Mouse (Mus musculus) midbrain, embryonic 13.5 days (tissue): ENCODE data around the gene Ddx25. TPM values are rescaled to one million over a fixed set of nuclear protein-coding genes. Genes with fewer than 3 reads are reported as not detected.

Experiments
- ATAC-seq: fragments of 200-750 bp; cut with Nextera tagmentation; 2 replicates; pipeline ENCODE4 v1.8.0; 2017; ENCODE audit warnings: mild to moderate bottlenecking, moderate TSS enrichment, moderate library complexity
- H3K27ac ChIP-seq: fragments of 300-500 bp; sonication (generic); 2 replicates; pipeline ENCODE4 v1.5.1; 2015; ENCODE audit warnings: inconsistent platforms, mild to moderate bottlenecking, moderate library complexity
- H3K27me3 ChIP-seq: fragments of 300-500 bp; sonication (generic); 2 replicates; pipeline ENCODE4 v1.6.1; 2015; ENCODE audit warnings: mild to moderate bottlenecking, inconsistent platforms
- H3K36me3 ChIP-seq: fragments of 300-500 bp; sonication (generic); 2 replicates; pipeline ENCODE4 v1.6.1; 2015; ENCODE audit warnings: mild to moderate bottlenecking, inconsistent platforms
- H3K4me1 ChIP-seq: fragments of 300-500 bp; sonication (generic); replicated peaks from 2 replicates; pipeline ENCODE4 v1.6.1; 2015; ENCODE audit warnings: inconsistent platforms
- H3K4me2 ChIP-seq: fragments of 300-500 bp; sonication (generic); replicated peaks from 2 replicates; pipeline ENCODE4 v1.6.1; 2015; ENCODE audit warnings: moderate library complexity, mild to moderate bottlenecking, inconsistent platforms
- H3K4me3 ChIP-seq: fragments of 300-500 bp; sonication (generic); replicated peaks from 2 replicates; pipeline ENCODE4 v1.5.1; 2015; ENCODE audit warnings: mild to moderate bottlenecking, inconsistent platforms
- H3K9ac ChIP-seq: fragments of 300-500 bp; sonication (generic); replicated peaks from 2 replicates; pipeline ENCODE4 v1.6.1; 2015; ENCODE audit warnings: mild to moderate bottlenecking, inconsistent platforms
- H3K9me3 ChIP-seq: fragments of 300-500 bp; sonication (generic); 2 replicates; pipeline ENCODE4 v1.6.1; 2016; ENCODE audit warnings: mild to moderate bottlenecking, inconsistent platforms
- WGBS: fragments of 180-500 bp; shearing (Covaris S2); methylation state at CpG from one replicate; pipeline ENCODE4 v1.1.7; 2015; 5-methylcytosine and 5-hydroxymethylcytosine counted together
- polyA plus RNA-seq: library from polyadenylated mRNA; unstranded; fragments of >200 nt; fragmentation: Nextera tagmentation; extraction: Ambion mirVana; gene quantifications from 2 replicates; pipeline ENCODE4 v1.2.1, GENCODE M21; 2015

Gene Ddx25
- polyA plus RNA-seq: 18.2 and 19.1 TPM in 2 replicates

DNA sequence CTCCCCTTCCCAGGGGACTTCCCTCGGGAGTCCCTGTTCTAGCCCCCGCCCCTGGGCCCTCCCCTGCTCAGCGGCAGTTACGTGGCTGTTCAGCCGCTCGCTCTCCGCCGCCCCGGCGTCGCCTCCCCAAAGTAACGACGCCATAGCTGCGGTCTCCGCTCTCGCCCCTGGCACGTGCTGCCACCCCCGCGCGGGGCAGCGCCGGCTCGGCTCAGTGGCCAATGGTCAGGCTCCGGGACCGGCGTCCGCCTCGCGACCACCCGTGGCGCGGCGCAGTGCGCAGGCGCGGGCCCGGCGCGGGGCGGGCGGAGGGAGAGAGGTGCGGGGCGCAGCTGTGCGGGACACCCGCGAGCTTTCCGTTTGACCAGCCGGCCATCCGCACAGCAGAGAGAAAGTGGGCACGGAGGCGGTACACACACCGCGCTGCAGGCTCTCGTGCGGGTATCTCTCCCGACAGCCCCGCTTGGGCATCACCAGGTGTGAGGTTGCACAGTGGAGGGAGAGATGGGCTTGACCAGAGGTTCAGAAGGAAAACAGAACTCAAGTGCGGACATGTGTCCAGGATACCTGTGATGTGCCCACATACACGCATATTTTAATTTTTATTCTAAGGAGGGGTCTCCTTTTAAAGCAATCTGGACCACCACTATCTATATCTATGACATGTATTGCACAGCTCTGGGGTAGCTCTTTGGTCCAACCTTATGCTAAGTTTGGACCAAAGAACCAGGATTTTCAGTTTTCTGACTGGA lies at the start of gene Ddx25, which contains the start of gene Pus3:
TSS of gene Ddx25 (minus strand) at position 272 of the 752 bp plus-strand sequence.
TSS of gene Pus3 (plus strand) at position 339 of the 752 bp plus-strand sequence.
- Histone ChIP-seq H3K4me1 (peaks cover 27% of the 10 kb centered on the region), H3K4me3 (peak within 1 kb of the TSS; percentile 66), H3K4me2 (peak within 1 kb of the TSS; percentile 84), H3K27ac (peak within 1 kb of the TSS; percentile 74), H3K9ac (peak within 1 kb of the TSS; percentile 74), H3K27me3 (peaks cover 14% of the 10 kb centered on the region; the same call in 1 of the 2 replicates), H3K36me3 (peaks cover 22% of the 10 kb centered on the region), H3K9me3 (no peaks in the 10 kb centered on the region)
- ATAC-seq: peak; percentile 89
- WGBS: under 1% methylated on average over 56 of the region's 59 CpGs

DNA sequence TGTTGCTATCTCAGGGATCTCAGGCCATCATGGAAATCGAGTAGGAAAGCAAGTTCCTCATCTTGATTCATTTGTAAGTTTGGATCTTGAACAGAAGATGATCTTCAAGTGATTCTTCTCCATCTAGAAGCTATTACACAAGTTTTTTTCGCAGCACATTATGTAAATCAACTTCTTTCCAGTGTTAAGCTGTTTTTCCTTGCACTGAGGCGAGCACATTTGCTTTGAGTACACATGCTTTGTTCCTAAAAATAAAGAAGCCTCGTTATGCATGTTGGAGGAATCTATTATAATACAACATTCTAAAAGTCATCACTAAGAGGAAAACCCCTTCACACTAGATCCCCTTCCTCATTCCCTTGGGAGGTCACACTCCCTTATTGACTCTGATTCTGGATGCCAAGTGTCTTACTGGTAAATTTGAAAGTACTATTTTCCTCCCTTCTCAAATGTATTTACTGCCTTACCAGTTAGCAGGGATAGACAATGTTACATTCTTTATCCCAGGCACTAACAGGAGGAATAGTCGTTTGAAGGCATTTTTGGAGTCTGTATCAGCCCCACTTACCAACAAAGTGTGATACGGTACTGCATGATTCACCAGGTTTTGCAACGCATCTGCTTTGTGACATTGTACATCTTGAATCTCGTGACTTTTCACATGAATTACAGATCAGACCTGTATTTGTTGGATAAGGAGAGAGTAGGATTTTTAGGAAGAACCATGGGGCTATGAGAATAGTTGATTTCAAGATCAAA lies 49.5 kb upstream of the Ddx25 start:
- Histone ChIP-seq H3K27me3 (no peaks in the 10 kb centered on the region), H3K4me2 (no peak overlapping the region), H3K9me3 (no peaks in the 10 kb centered on the region), H3K4me1 (no peaks in the 10 kb centered on the region), H3K36me3 (no peaks in the 10 kb centered on the region), H3K4me3 (no peak overlapping the region), H3K27ac (no peak overlapping the region), H3K9ac (no peak overlapping the region)
- 70% methylated on average over 8 of the region's 8 CpGs for WGBS
- ATAC-seq: no peak

DNA sequence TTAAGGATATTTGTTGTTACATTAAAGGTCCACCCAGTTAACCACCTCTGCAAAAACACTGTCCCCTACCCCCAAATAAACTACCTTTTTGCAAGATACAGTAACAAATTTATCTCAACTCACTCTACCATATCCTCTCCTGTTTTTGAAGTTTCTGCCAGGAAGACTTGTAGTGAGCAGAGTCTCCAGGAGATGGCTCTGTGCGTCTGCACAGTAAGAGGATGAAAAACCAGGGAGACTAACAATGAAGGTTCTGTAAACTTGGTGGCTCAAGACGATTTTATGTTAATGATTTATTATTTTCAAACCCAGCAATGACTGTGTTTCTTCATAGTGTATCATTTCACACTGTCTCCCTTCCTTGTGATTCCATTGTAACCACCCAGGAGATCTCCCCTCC lies 34.6 kb upstream of the Ddx25 start:
- H3K4me2 ChIP-seq: no peak overlapping the region
- no peaks in the 10 kb centered on the region for H3K9me3 ChIP-seq
- H3K36me3 ChIP-seq: no peaks in the 10 kb centered on the region
- H3K4me1 ChIP-seq: no peaks in the 10 kb centered on the region
- H3K9ac ChIP-seq: no peak overlapping the region
- no peak overlapping the region for H3K4me3 ChIP-seq
- H3K27me3 ChIP-seq: no peaks in the 10 kb centered on the region
- ATAC-seq: no peak
- 10% methylated on average over 2 of the region's 2 CpGs for WGBS
- no peak overlapping the region for H3K27ac ChIP-seq

DNA sequence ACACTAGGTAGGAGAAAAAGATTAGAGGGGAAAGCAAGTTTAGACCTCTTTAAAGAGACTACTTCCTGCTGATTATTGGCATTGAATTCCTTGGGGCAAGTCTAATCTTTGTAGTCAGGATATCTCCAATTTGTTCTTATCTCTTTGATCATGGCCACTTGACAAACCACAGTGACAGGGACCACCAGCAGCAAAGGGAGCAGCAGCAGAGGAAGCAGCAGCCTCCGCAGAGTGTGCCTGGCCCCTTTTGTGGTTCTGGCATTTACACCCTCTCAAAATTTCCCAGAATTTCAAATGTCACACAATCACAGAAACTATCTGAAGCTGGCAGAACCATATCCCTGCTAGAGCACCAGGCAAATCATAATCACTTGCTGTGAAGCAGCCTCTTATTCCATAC lies 29.3 kb upstream of the Ddx25 start:
- ATAC-seq: no peak
- H3K27ac ChIP-seq: no peak overlapping the region
- no peaks in the 10 kb centered on the region for H3K27me3 ChIP-seq
- 53% methylated on average over 1 of the region's 1 CpGs for WGBS
- no peaks in the 10 kb centered on the region for H3K4me1 ChIP-seq
- no peak overlapping the region for H3K4me2 ChIP-seq
- H3K36me3 ChIP-seq: no peaks in the 10 kb centered on the region
- no peak overlapping the region for H3K9ac ChIP-seq
- H3K9me3 ChIP-seq: no peaks in the 10 kb centered on the region
- H3K4me3 ChIP-seq: no peak overlapping the region

DNA sequence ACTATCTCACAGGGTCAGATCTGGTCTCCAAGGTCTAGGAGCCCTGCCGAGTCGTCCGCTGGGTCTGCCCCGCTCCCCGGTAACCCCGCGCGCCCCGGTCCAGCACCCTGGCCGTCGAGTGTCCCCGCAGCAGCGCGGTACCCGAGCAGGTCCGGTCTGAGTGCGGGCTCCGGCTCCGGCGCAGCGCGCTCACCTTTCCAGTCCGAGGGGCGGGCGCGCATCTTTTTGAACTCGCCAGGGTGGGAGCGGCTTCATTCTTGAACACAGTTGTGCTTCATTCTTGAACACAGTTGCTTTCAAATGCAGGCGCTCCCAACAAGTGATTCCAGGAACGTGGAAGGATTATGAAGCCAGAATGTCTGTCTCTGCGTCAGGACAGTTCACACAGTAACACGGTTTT lies 16.1 kb upstream of the Ddx25 start:
- Histone ChIP-seq H3K9ac (peak overlapping the region; percentile 51; the same call in 1 of the 2 replicates), H3K4me2 (peak overlapping the region; percentile 58), H3K27me3 (peaks cover 18% of the 10 kb centered on the region), H3K36me3 (no peaks in the 10 kb centered on the region), H3K27ac (no peak overlapping the region), H3K4me1 (peaks cover 12% of the 10 kb centered on the region), H3K4me3 (peak overlapping the region; percentile 36), H3K9me3 (no peaks in the 10 kb centered on the region)
- ATAC-seq: no peak
- 3% methylated on average over 32 of the region's 32 CpGs for WGBS

DNA sequence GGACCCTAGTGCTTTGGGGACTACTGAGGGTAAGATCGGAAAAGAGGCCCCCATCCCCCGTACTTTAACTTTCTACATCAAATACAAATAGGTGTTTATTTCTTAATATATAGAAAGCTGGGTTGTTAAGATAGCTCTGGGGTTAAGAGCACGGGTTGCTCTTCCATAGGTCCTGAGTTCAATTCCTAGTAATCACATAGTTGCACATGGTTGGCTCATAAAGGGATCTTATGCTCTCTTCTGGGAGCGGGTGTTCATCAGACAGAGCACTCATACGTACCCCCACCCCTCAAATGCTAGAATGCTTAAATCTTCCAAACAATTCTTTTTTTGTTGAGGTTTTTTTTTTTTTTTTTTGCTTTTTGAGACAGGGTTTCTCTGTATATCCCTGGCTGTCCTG lies 12.3 kb upstream of the Ddx25 start:
- Histone ChIP-seq H3K4me3 (peak overlapping the region; percentile 77), H3K9ac (peak overlapping the region; percentile 71), H3K27me3 (peaks cover 15% of the 10 kb centered on the region), H3K9me3 (no peaks in the 10 kb centered on the region), H3K4me1 (peaks cover 31% of the 10 kb centered on the region), H3K36me3 (peaks cover 21% of the 10 kb centered on the region), H3K27ac (no peak overlapping the region), H3K4me2 (peak overlapping the region; percentile 60)
- peak; percentile 22; the same call in 1 of the 2 replicates for ATAC-seq
- WGBS: 10% methylated on average over 5 of the region's 5 CpGs

DNA sequence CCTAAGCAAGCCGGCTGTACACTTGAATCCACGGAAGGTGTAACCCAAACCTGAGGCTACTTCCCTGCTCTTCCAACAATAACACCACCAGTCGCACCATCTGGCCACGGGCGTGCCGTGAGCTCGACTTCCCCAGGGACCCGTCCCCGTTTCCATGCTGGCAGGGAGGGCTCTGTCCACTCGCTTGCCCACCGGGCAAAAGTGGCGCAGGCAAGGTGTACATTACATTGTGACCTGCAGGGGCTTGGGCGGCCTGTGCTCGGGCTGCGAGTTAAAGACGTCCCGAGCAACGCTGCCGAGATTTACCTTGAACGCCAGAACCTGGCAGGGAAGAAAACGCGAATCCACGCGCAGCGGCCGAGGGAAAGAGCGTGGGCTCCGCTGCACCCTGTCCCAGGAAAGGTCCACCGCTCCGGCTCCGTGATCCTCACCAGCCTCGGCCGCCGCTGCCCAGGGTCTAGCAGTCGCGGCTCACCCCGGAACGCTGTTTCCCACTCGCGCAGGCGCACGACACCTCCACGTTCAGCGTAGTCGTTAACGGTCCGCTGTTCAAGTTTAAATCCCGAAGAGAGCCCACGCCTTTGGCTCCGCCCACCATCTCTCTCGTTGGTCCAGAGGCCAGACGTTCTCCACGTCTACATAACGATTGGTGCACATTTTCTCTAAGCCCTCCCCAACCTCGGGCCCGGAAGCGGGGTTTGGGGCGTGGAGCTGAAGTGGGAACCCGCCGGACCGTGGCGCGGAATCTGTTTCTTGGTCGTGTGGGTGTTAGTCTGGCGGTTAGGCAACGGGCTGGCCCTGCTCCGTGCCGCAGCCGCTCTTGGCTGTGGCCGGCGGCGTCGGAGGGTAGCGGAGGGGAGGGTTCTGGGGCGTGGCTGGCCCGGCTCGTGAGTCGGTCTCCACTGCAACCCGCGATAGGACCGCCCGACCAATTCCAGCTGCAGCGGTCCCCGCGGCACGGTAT lies 11.5 kb upstream of the Ddx25 start, which contains the start of the genes Pate2 and Hyls1:
TSS of gene Pate2 (plus strand) at position 714 of the 964 bp plus-strand sequence.
TSS of gene Hyls1 (minus strand) at position 828 of the 964 bp plus-strand sequence.
- ATAC-seq: peak; percentile 97
- H3K27ac ChIP-seq: peak within 1 kb of the TSS; percentile 93
- under 1% methylated on average over 86 of the region's 86 CpGs for WGBS

DNA sequence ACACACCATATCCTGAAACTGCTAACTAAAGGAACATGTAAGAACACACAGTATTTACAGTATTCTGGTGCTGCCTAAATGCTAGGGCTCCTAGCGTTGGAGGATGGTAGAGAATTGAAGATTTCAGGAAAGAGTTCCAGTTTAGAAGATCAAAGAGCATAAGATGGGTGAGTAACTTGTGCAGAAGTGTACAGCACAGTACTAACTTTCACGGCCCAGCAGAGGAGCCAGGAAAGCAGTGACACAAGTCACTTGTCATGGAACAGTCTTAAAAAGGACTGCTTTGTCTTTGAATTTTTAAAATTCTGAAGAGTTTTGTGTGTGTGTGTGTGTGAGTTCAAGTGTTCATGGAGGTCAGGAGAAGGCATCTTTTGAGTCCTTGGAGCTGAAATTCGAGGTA lies 9.7 kb upstream of the Ddx25 start:
- 89% methylated on average over 3 of the region's 3 CpGs for WGBS
- Histone ChIP-seq H3K27me3 (no peaks in the 10 kb centered on the region), H3K4me3 (no peak overlapping the region), H3K9ac (no peak overlapping the region), H3K4me2 (no peak overlapping the region), H3K4me1 (peaks cover 27% of the 10 kb centered on the region), H3K27ac (no peak overlapping the region), H3K9me3 (no peaks in the 10 kb centered on the region), H3K36me3 (peaks cover 32% of the 10 kb centered on the region)
- no peak for ATAC-seq

More for the DNA sequence above, 11.5 kb upstream of the Ddx25 start, which contains the start of the genes Pate2 and Hyls1:
- Histone ChIP-seq H3K9me3 (no peaks in the 10 kb centered on the region), H3K4me3 (peak within 1 kb of the TSS; percentile 77), H3K27me3 (peaks cover 12% of the 10 kb centered on the region), H3K9ac (peak within 1 kb of the TSS; percentile 86), H3K4me1 (peaks cover 31% of the 10 kb centered on the region), H3K36me3 (peaks cover 29% of the 10 kb centered on the region), H3K4me2 (peak within 1 kb of the TSS; percentile 60)

DNA sequence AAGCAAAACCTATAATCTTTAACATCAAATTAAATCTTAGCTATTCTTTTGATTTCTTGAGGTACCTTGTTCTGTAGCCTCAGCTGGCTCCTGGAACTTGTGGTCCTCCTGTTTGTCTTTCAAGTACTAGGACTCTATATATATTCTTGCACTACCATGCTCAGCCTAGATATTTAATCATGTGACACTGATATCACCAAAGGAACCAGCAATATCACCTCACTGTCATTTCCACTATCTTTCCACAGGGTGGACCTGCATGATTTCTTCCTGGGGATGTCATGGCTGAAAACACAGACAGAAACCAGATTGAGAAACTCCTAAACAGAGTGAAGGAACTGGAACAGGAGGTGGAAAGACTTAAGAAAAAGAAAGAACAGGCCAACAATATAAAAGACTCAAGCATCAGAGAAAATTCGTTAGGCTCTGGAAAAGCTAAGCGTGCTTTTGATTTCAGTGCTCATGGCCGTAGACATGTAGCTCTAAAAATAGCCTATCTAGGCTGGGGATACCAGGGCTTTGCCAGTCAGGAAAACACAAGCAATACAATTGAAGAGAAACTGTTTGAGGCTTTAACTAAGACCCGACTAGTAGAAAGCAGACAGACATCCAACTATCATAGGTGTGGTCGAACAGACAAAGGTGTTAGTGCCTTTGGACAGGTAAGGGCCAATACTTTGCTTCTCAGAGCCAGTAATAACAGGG lies 6.4 kb upstream of the Ddx25 start:
- Histone ChIP-seq H3K4me1 (peaks cover 28% of the 10 kb centered on the region), H3K9ac (no peak overlapping the region), H3K27ac (no peak overlapping the region), H3K9me3 (no peaks in the 10 kb centered on the region), H3K4me2 (no peak overlapping the region), H3K27me3 (no peaks in the 10 kb centered on the region), H3K36me3 (peaks cover 44% of the 10 kb centered on the region), H3K4me3 (no peak overlapping the region)
- ATAC-seq: no peak
- 93% methylated on average over 5 of the region's 5 CpGs for WGBS

DNA sequence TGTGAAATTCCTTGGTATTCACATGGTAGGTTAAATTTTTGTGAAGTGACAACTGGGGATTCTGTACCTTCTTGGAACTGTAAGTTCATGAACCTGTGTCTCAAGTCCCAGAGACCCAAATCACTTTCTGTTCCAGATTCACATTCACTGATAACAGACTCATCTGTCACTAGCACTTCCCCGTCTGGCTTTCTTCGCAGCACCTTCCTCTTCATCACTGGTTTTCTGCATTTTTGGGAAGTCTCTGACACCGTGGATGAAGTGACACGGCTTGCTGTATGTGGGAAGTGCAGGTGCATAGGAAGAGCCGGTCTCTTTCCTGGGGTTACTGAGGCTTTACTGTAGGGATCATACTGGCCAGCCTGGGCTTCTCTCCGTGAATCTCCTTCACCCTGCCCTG lies 3.3 kb upstream of the Ddx25 start:
- no peak overlapping the region for H3K4me2 ChIP-seq
- H3K9ac ChIP-seq: no peak overlapping the region
- no peak for ATAC-seq
- H3K4me3 ChIP-seq: no peak overlapping the region
- no peak overlapping the region for H3K27ac ChIP-seq
- 94% methylated on average over 6 of the region's 6 CpGs for WGBS
- peaks cover 30% of the 10 kb centered on the region for H3K36me3 ChIP-seq
- peaks cover 10% of the 10 kb centered on the region; the same call in 1 of the 2 replicates for H3K27me3 ChIP-seq
- H3K9me3 ChIP-seq: no peaks in the 10 kb centered on the region
- peaks cover 28% of the 10 kb centered on the region for H3K4me1 ChIP-seq

DNA sequence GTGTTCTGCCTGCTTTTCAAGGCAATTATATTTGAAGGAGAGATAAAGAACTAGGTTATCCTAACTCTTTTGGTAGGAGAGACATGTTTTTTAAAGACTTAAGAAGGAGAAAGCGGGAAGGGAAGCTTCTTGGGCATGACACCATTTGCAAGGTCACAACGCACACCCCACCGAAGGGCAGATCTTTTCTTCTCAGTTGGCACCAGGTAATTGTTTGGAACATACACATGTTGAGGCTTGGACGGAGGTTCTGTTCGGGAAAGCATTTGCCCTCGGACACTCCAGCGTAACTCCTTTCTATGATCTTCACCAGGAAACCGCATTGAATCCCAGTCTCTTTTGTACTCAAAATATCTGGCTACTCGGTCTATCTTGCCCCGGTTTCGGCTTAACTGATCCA lies 2.7 kb upstream of the Ddx25 start:
- no peak overlapping the region for H3K4me2 ChIP-seq
- H3K27ac ChIP-seq: no peak overlapping the region

More for the DNA sequence above, 2.7 kb upstream of the Ddx25 start:
- WGBS: 95% methylated on average over 11 of the region's 11 CpGs
- Histone ChIP-seq H3K27me3 (peaks cover 12% of the 10 kb centered on the region; the same call in 1 of the 2 replicates), H3K4me1 (peaks cover 27% of the 10 kb centered on the region), H3K9ac (no peak overlapping the region), H3K4me3 (no peak overlapping the region), H3K36me3 (peaks cover 27% of the 10 kb centered on the region), H3K9me3 (no peaks in the 10 kb centered on the region)
- ATAC-seq: no peak
